Mouse (Mus musculus): Measurements from ENCODE around the gene E130114P18Rik. TPM values are rescaled to one million over a fixed set of nuclear protein-coding genes. Genes with fewer than 3 reads are reported as not detected.

The E130114P18Rik gene
- total RNA-seq, 2 experiments from 2014 or later, result 6.6 to 6.9 TPM

- intact Hi-C loops (cut with DNase I), result no loop called here
- no peak for DNase-seq (ENCODE audit: low spot score in 2 of 2)
These were observed 47.9 kb downstream of the E130114P18Rik start for GRCm38 (mm10) chr4:97729999-97730398.

GRCm38 (mm10) chr4:97728520-97728919 is 49.4 kb downstream of the E130114P18Rik start:
- no peak for DNase-seq (ENCODE audit: low spot score in 2 of 2)
- intact Hi-C loops (cut with DNase I), result no loop called here

- intact Hi-C loops (cut with DNase I), result no loop called here
- DNase-seq (ENCODE audit: low spot score in 2 of 2), result no peak
These were observed 54.5 kb downstream of the E130114P18Rik start for GRCm38 (mm10) chr4:97723374-97723773.

GRCm38 (mm10) chr4:97722666-97723065 is 55.2 kb downstream of the E130114P18Rik start:
- DNase-seq (ENCODE audit: low spot score in 2 of 2), result no peak
- intact Hi-C loops (cut with DNase I), result no loop called here

- intact Hi-C loops (cut with DNase I), result no loop called here
- no peak for DNase-seq (ENCODE audit: low spot score in 2 of 2)
These were observed 63.3 kb downstream of the E130114P18Rik start for GRCm38 (mm10) chr4:97714616-97715015.

GRCm38 (mm10) chr4:97714101-97714615 is 63.7 kb downstream of the E130114P18Rik start:
- intact Hi-C loops (cut with DNase I), result no loop called here
- no peak for DNase-seq (ENCODE audit: low spot score in 2 of 2)

GRCm38 (mm10) chr4:97712547-97712946 is 65.3 kb downstream of the E130114P18Rik start:
- intact Hi-C loops (cut with DNase I), result no loop called here
- DNase-seq (ENCODE audit: low spot score in 2 of 2), result no peak

- intact Hi-C loops (cut with DNase I), result no loop called here
- peak; percentile 9 to 14 for DNase-seq (ENCODE audit: low spot score in 2 of 2)
These were observed 67.7 kb downstream of the E130114P18Rik start for GRCm38 (mm10) chr4:97710048-97710765.

- DNase-seq (ENCODE audit: low spot score in 2 of 2), result no peak
- intact Hi-C loops (cut with DNase I), result no loop called here
These were observed 70.3 kb downstream of the E130114P18Rik start for GRCm38 (mm10) chr4:97707373-97708152.

GRCm38 (mm10) chr4:97696684-97697615 is 80.9 kb downstream of the E130114P18Rik start:
- intact Hi-C loops (cut with DNase I), result no loop called here

GRCm38 (mm10) chr4:97695414-97696040 is 82.4 kb downstream of the E130114P18Rik start:
- DNase-seq (ENCODE audit: low spot score in 2 of 2), result no peak
- intact Hi-C loops (cut with DNase I), result no loop called here

More at GRCm38 (mm10) chr4:97696684-97697615, 80.9 kb downstream of the E130114P18Rik start:
- DNase-seq (ENCODE audit: low spot score in 2 of 2), result no peak

- intact Hi-C loops (cut with DNase I), result no loop called here
- DNase-seq (ENCODE audit: low spot score in 2 of 2), result no peak
These were observed 83.9 kb downstream of the E130114P18Rik start for GRCm38 (mm10) chr4:97693931-97694330.

- intact Hi-C loops (cut with DNase I), result no loop called here
- DNase-seq (ENCODE audit: low spot score in 2 of 2), result no peak
These were observed 84.8 kb downstream of the E130114P18Rik start for GRCm38 (mm10) chr4:97693054-97693453.

GRCm38 (mm10) chr4:97690384-97690766 is 87.5 kb downstream of the E130114P18Rik start:
- no peak for DNase-seq (ENCODE audit: low spot score in 2 of 2)
- intact Hi-C loops (cut with DNase I), result no loop called here

GRCm38 (mm10) chr4:97689456-97690383 is 88.2 kb downstream of the E130114P18Rik start:
- no peak for DNase-seq (ENCODE audit: low spot score in 2 of 2)
- intact Hi-C loops (cut with DNase I), result no loop called here

GRCm38 (mm10) chr4:97686020-97686419 is 91.9 kb downstream of the E130114P18Rik start:
- DNase-seq (ENCODE audit: low spot score in 2 of 2), result no peak
- intact Hi-C loops (cut with DNase I), result no loop called here

GRCm38 (mm10) chr4:97676579-97676937 is 101.3 kb downstream of the E130114P18Rik start:
- intact Hi-C loops (cut with DNase I), result no loop called here
- DNase-seq (ENCODE audit: low spot score in 2 of 2), result no peak

All from left cerebral cortex, postnatal 14 days (tissue).